In genomic region chr5:144267535-144268241, GRCm38 (mm10) we compare ENCODE assay signal across 8 mouse cellular contexts. TPM values are rescaled to one million over a fixed set of nuclear protein-coding genes. Genes with fewer than 3 reads are reported as not detected.
DNase-seq lines count a peak whose midpoint lies in the region; ATAC-seq and TF ChIP-seq lines count a peak whose summit lies in the region.

No protein-coding gene starts in this region.

- H3K27ac ChIP-seq in kidney, adult 2 months (ENCODE audit: insufficient read depth, low read depth, low read length) = no peak overlapping the region
- no peak overlapping the region for H3K27ac ChIP-seq in kidney, embryonic 15.5 days
- no peak overlapping the region for H3K27ac ChIP-seq in ES-E14 (ENCODE audit: insufficient read depth, low read depth, low read length, poor library complexity, severe bottlenecking)
- no peak overlapping the region for H3K27ac ChIP-seq in gastrocnemius, adult 2 months

- TF ChIP-seq POLR2A in kidney, adult 2 months (IDR thresholded peaks at IDR 0.05; ENCODE audit: low read depth, low read length) = no peak

- no peaks in the 10 kb centered on the region for H3K9me3 ChIP-seq in kidney, embryonic 15.5 days (replicated peaks)
- H3K9me3 ChIP-seq in ES-E14 (ENCODE audit: control insufficient read depth, insufficient read depth, low read depth, low read length) = no peaks in the 10 kb centered on the region

- peaks cover 4% of the 10 kb centered on the region; the same call in 1 of the 2 replicates for H3K4me1 ChIP-seq in kidney, adult 2 months (ENCODE audit: control insufficient read depth, insufficient read depth, low read length)
- peaks cover 12% of the 10 kb centered on the region; the same call in 1 of the 2 replicates for H3K4me1 ChIP-seq in kidney, embryonic 15.5 days
- H3K4me1 ChIP-seq in ES-E14 (ENCODE audit: control insufficient read depth in 2 of 2, insufficient read depth in 2 of 2, low read length in 2 of 2, poor library complexity in 1 of 2) = peaks cover 0 to 15% of the 10 kb centered on the region in 2 experiments; a peak in 2 of 4 replicates

- DNase-seq in kidney, adult 2 months = peak; percentile 83
- DNase-seq in ES-E14 (ENCODE audit: low read depth, low spot score) (no peak), liver (no peak)
- DNase-seq in gastrocnemius, adult 2 months = peak; percentile 56
- peak; percentile 70 to 85 for DNase-seq in kidney, postnatal 25 days
- no peak for DNase-seq in urinary bladder, postnatal 10 days (ENCODE audit: low spot score)
- DNase-seq in spleen, adult 12 weeks (ENCODE audit: low spot score) = no peak

- H3K4me3 ChIP-seq in kidney, adult 2 months (ENCODE audit: insufficient read depth, low read depth, low read length) = no peak overlapping the region
- H3K4me3 ChIP-seq in kidney, embryonic 15.5 days (replicated peaks) = no peak overlapping the region
- H3K4me3 ChIP-seq in ES-E14 (ENCODE audit: insufficient read depth in 1 of 2, low read depth in 1 of 2, low read length in 2 of 2, poor library complexity in 1 of 2, severe bottlenecking in 1 of 2) = no peak overlapping the region
- H3K4me3 ChIP-seq in gastrocnemius, adult 2 months = no peak overlapping the region

- no peak overlapping the region for H3K4me2 ChIP-seq in kidney, embryonic 15.5 days

- in situ Hi-C loops in ES-E14 (cut with MboI; ENCODE audit: low sequenced_read_pairs in 2 of 2, unreplicated experiment in 2 of 2) = no loop called here

- H3K36me3 ChIP-seq in kidney, adult 2 months (ENCODE audit: control insufficient read depth, insufficient read depth, low read length) = no peaks in the 10 kb centered on the region
- H3K36me3 ChIP-seq in kidney, embryonic 15.5 days = peaks cover 64% of the 10 kb centered on the region
- peaks cover 22% of the 10 kb centered on the region; the same call in 1 of the 2 replicates for H3K36me3 ChIP-seq in ES-E14 (ENCODE audit: control insufficient read depth, insufficient read depth, low read length, poor library complexity, severe bottlenecking)

- 41% methylated on average over 8 of the region's 8 CpGs for WGBS in kidney, adult 2 months
- WGBS in kidney, embryonic 15.5 days = 71% methylated on average over 8 of the region's 8 CpGs

- no peak for ATAC-seq in kidney, embryonic 15.5 days (replicated peaks; ENCODE audit: low FRiP score)

- intact Hi-C loops in gastrocnemius, adult 2 months (cut with DNase I) = loop anchor here (5.0 kb wide), 1 partner anchor 115 kb away; no protein-coding TSS in a partner anchor

- no peak overlapping the region for H3K9ac ChIP-seq in kidney, embryonic 15.5 days
- no peak overlapping the region for H3K9ac ChIP-seq in ES-E14 (ENCODE audit: insufficient read depth, low read depth, low read length, poor library complexity, severe bottlenecking)

- no peaks in the 10 kb centered on the region for H3K27me3 ChIP-seq in kidney, adult 2 months (replicated peaks; ENCODE audit: control insufficient read depth, insufficient read depth, low read length)
- no peaks in the 10 kb centered on the region for H3K27me3 ChIP-seq in kidney, embryonic 15.5 days

- TF ChIP-seq CTCF in kidney, adult 2 months (conservative IDR thresholded peaks at IDR 0.05; ENCODE audit: insufficient read depth, insufficient read length, low read depth, low read length) = no peak
- peak; percentile 58 for TF ChIP-seq CTCF in gastrocnemius, adult 2 months (IDR thresholded peaks at IDR 0.05)

TF ChIP-seq in ES-E14, 5 proteins besides CTCF, POLR2A, EP300 and RAD21:
- TF ChIP-seq ZC3H11A (IDR thresholded peaks at IDR 0.05; ENCODE audit: borderline replicate concordance, low read depth, low read length) (0 out of 2 replicates have a peak, but pooled peaks have one; percentile 15), ZNF384 (IDR thresholded peaks at IDR 0.05; ENCODE audit: low read depth, low read length) (no peak), HCFC1 (IDR thresholded peaks at IDR 0.05; ENCODE audit: borderline replicate concordance, insufficient read depth, low read length) (no peak)

RNA-seq across cellular contexts. Expression of gene Bri3, which starts 23.5 kb away (rescaled TPM):
- polyA plus RNA-seq in kidney, adult 2 months (2012; rRNA removed) = 190 and 242 TPM in 2 replicates
- polyA plus RNA-seq in kidney, embryonic 15.5 days (2015; fragmentation: Nextera tagmentation; extraction: Ambion mirVana) = 123 and 129 TPM in 2 replicates
- total RNA-seq in ES-E14 (2012; rRNA removed) = 21.9 and 26.4 TPM in 2 replicates
- 10 to 100 TPM; 36.4 to 45.7 TPM for total RNA-seq in gastrocnemius, adult 2 months (2021)

RNA-seq across cellular contexts. Expression of gene Tecpr1, which starts 44.3 kb away (rescaled TPM):
- polyA plus RNA-seq in kidney, adult 2 months (2012; rRNA removed) = 35.6 and 36.6 TPM in 2 replicates
- polyA plus RNA-seq in kidney, embryonic 15.5 days (2015; fragmentation: Nextera tagmentation; extraction: Ambion mirVana) = 22.4 and 23.6 TPM in 2 replicates
- total RNA-seq in ES-E14 (2012; rRNA removed) = 18.3 and 22.1 TPM in 2 replicates
- 10 to 100 TPM; 15.4 to 19.1 TPM for total RNA-seq in gastrocnemius, adult 2 months (2021)

Comparison
In these comparisons a context has a peak if more than half of its experiments do, and no peak if none do; other contexts are left out.
1. DNase-seq: peak in kidney, adult 2 months (single experiment), gastrocnemius, adult 2 months (single experiment) and kidney, postnatal 25 days (2 of 2); none in ES-E14 (single experiment), liver (single experiment), urinary bladder, postnatal 10 days (single experiment) and spleen, adult 12 weeks (single experiment).